Mouse (Mus musculus) neural tube, embryonic 15.5 days (tissue): ENCODE results near the gene Mrgprb3. TPM values are rescaled to one million over a fixed set of nuclear protein-coding genes. Genes with fewer than 3 reads are reported as not detected.

Experiments used
- ATAC-seq: fragments of 200-750 bp; cut with Nextera tagmentation; 2 replicates; pipeline ENCODE4 v1.8.0; 2017; ENCODE audit warnings: mild to moderate bottlenecking, moderate TSS enrichment, moderate library complexity; ENCODE audit not compliant: low FRiP score
- H3K27ac ChIP-seq: fragments of 300-500 bp; sonication (generic); replicated peaks from 2 replicates; pipeline ENCODE4 v1.5.1; 2015; ENCODE audit warnings: mild to moderate bottlenecking, inconsistent platforms
- H3K27me3 ChIP-seq: fragments of 300-500 bp; sonication (generic); replicated peaks from 2 replicates; pipeline ENCODE4 v1.6.1; 2015; ENCODE audit warnings: inconsistent platforms
- H3K36me3 ChIP-seq: fragments of 300-500 bp; sonication (generic); 2 replicates; pipeline ENCODE4 v1.6.1; 2015; ENCODE audit warnings: inconsistent platforms
- H3K4me1 ChIP-seq: fragments of 300-500 bp; sonication (generic); 2 replicates; pipeline ENCODE4 v1.6.1; 2015; ENCODE audit warnings: inconsistent platforms
- H3K4me2 ChIP-seq: fragments of 300-500 bp; sonication (generic); 2 replicates; pipeline ENCODE4 v1.6.1; 2015; ENCODE audit warnings: inconsistent platforms, mild to moderate bottlenecking, moderate library complexity
- H3K4me3 ChIP-seq: fragments of 300-500 bp; sonication (generic); replicated peaks from 2 replicates; pipeline ENCODE4 v1.5.1; 2015; ENCODE audit warnings: mild to moderate bottlenecking, inconsistent platforms
- H3K9ac ChIP-seq: fragments of 300-500 bp; sonication (generic); replicated peaks from 2 replicates; pipeline ENCODE4 v1.6.1; 2015; ENCODE audit warnings: mild to moderate bottlenecking, inconsistent platforms
- H3K9me3 ChIP-seq: fragments of 300-500 bp; sonication (generic); replicated peaks from 2 replicates; pipeline ENCODE4 v1.6.1; 2016; ENCODE audit warnings: inconsistent platforms
- WGBS: fragments of 180-500 bp; shearing (Covaris S2); methylation state at CpG from one replicate; pipeline ENCODE4 v1.1.7; 2015; ENCODE audit warnings: mixed read lengths; 5-methylcytosine and 5-hydroxymethylcytosine counted together
- polyA plus RNA-seq: library from polyadenylated mRNA; unstranded; fragments of >200 nt; fragmentation: Nextera tagmentation; extraction: Ambion mirVana; gene quantifications from 2 replicates; pipeline ENCODE4 v1.2.1, GENCODE M21; 2015

Mrgprb3 gene
- not detected in 2 replicates for polyA plus RNA-seq

DNA sequence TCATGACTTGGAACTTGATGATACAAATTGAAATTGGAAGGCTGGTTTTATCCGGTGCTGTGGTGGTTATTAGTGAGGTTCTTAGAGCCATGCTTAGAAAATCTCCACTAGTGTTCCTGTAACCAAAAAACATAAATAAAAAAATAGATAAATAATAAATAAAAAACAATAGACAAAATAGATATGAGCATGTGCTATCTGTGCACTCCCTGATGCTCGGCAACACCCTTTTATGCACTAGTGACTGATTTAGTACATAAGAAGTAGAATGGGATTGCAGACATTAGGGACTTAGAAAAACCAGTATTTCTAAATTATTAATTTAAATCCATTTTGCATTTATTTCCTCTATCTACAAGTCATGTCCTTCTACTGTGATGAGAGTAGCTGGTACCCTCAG is at the start of gene Mrgprb3:
Mrgprb3 (minus strand) TSS at position 101 of the 400 bp plus-strand sequence.
- no peak for ATAC-seq
- no peaks in the 10 kb centered on the region for H3K27me3 ChIP-seq
- 95% methylated on average over 2 of the region's 2 CpGs for WGBS

More for the DNA sequence above, at the start of gene Mrgprb3:
- H3K4me2 ChIP-seq = no peak within 1 kb of the TSS
- no peak within 1 kb of the TSS for H3K27ac ChIP-seq
- H3K4me1 ChIP-seq = no peaks in the 10 kb centered on the region
- H3K36me3 ChIP-seq = no peaks in the 10 kb centered on the region
- H3K9ac ChIP-seq = no peak within 1 kb of the TSS
- no peak within 1 kb of the TSS for H3K4me3 ChIP-seq
- 0 out of 2 replicates have a peak, but pooled peaks cover 6% of the 10 kb centered on the region for H3K9me3 ChIP-seq

Other genes with a start within 250 kb of the Mrgprb3 start
- 0.04 TPM in 1 of 2 replicates, not detected in the other for gene Mrgprb1, start 187.5 kb downstream of the Mrgprb3 start, polyA plus RNA-seq
- gene Mrgprx2, start 144.5 kb downstream of the Mrgprb3 start, polyA plus RNA-seq = not detected in 2 replicates
- not detected in 2 replicates for gene Mrgprb2, start 85.7 kb downstream of the Mrgprb3 start, polyA plus RNA-seq
- gene Zdhhc13, start 145.2 kb upstream of the Mrgprb3 start, polyA plus RNA-seq = 36.5 and 39.2 TPM in 2 replicates
- gene Csrp3, start 204.2 kb upstream of the Mrgprb3 start, polyA plus RNA-seq = 6.1 and 10.0 TPM in 2 replicates
- 2.3 and 7.0 TPM in 2 replicates for gene E2f8, start 237.8 kb upstream of the Mrgprb3 start, polyA plus RNA-seq